10 mouse cellular contexts compared by ENCODE assay signal in genomic region chr5:106575098-106575497, GRCm38 (mm10). TPM values are rescaled to one million over a fixed set of nuclear protein-coding genes. Genes with fewer than 3 reads are reported as not detected.
DNase-seq lines count a peak whose midpoint lies in the region; ATAC-seq and TF ChIP-seq lines count a peak whose summit lies in the region.
"Had no signal": no experiment of that assay in that cellular context is flagged by ENCODE, and none has a peak within 500 bp of the region (broad histone marks: within the 10 kb centered on the region; RNA-seq: fewer than 3 reads in every experiment).

No protein-coding gene starts in this region.

- H3K36me3 ChIP-seq in heart, adult 2 months (ENCODE audit: control insufficient read depth, insufficient read depth, low read length) = no peaks in the 10 kb centered on the region
- no peaks in the 10 kb centered on the region for H3K36me3 ChIP-seq in heart, embryonic 16.5 days (ENCODE audit: control insufficient read depth, insufficient read depth)
- H3K36me3 ChIP-seq in liver, embryonic 15.5 days (replicated peaks) = no peaks in the 10 kb centered on the region
- no peaks in the 10 kb centered on the region for H3K36me3 ChIP-seq in thymus, adult 2 months (ENCODE audit: control insufficient read depth, insufficient read depth, low read length)

- peak overlapping the region; percentile 75; the same call in 1 of the 2 replicates for H3K4me3 ChIP-seq in heart, adult 2 months
- H3K4me3 ChIP-seq in heart, embryonic 16.5 days (ENCODE audit: low read length) = peak overlapping the region; percentile 56
- no peak overlapping the region for H3K4me3 ChIP-seq in liver, embryonic 15.5 days (replicated peaks)
- no peak overlapping the region for H3K4me3 ChIP-seq in thymus, adult 2 months (ENCODE audit: control insufficient read depth, insufficient read depth, low read length)

- no peaks in the 10 kb centered on the region for H3K9me3 ChIP-seq in heart, embryonic 16.5 days (replicated peaks; ENCODE audit: control insufficient read depth, low read length)
- H3K9me3 ChIP-seq in liver, embryonic 15.5 days (replicated peaks) = no peaks in the 10 kb centered on the region

- no peaks in the 10 kb centered on the region; the same call in 1 of the 2 replicates for H3K27me3 ChIP-seq in heart, adult 2 months (ENCODE audit: control insufficient read depth, insufficient read depth, low read length)
- peaks cover 5% of the 10 kb centered on the region for H3K27me3 ChIP-seq in heart, embryonic 16.5 days (ENCODE audit: control insufficient read depth, insufficient read depth, low read length)
- H3K27me3 ChIP-seq in liver, embryonic 15.5 days = peaks cover 50% of the 10 kb centered on the region
- peaks cover 8% of the 10 kb centered on the region; the same call in 1 of the 2 replicates for H3K27me3 ChIP-seq in thymus, adult 2 months (ENCODE audit: control insufficient read depth, insufficient read depth, low read length)
- H3K27me3 ChIP-seq: CH12.LX had no signal

- no peak for ATAC-seq in heart, embryonic 16.5 days (replicated peaks; ENCODE audit: extremely low read depth, insufficient read depth, low FRiP score)
- no peak for ATAC-seq in liver, embryonic 15.5 days (ENCODE audit: insufficient read depth)

- H3K4me1 ChIP-seq in heart, adult 2 months (ENCODE audit: control insufficient read depth, insufficient read depth, low read length) = peaks cover 3% of the 10 kb centered on the region
- H3K4me1 ChIP-seq in heart, embryonic 16.5 days (ENCODE audit: control insufficient read depth, insufficient read depth, low read length) = peaks cover 4% of the 10 kb centered on the region; the same call in 1 of the 2 replicates
- peaks cover 9% of the 10 kb centered on the region for H3K4me1 ChIP-seq in liver, embryonic 15.5 days (replicated peaks)
- H3K4me1 ChIP-seq in thymus, adult 2 months (replicated peaks; ENCODE audit: control insufficient read depth, insufficient read depth, low read length) = peaks cover 5% of the 10 kb centered on the region

- no peak overlapping the region for H3K9ac ChIP-seq in heart, adult 2 months (ENCODE audit: low read depth, low read length)
- H3K9ac ChIP-seq in heart, embryonic 16.5 days (ENCODE audit: low read length) = no peak overlapping the region
- no peak overlapping the region for H3K9ac ChIP-seq in liver, embryonic 15.5 days

- WGBS in heart, adult 2 months = 35% methylated on average over 4 of the region's 4 CpGs
- 27% methylated on average over 4 of the region's 4 CpGs for WGBS in heart, embryonic 16.5 days
- 19% methylated on average over 4 of the region's 4 CpGs for WGBS in liver, embryonic 15.5 days (ENCODE audit: insufficient replicate concordance)
- 48% methylated on average over 4 of the region's 4 CpGs for WGBS in thymus, adult 2 months

- no peaks in the 10 kb centered on the region for H3K79me2 ChIP-seq in heart, adult 2 months (replicated peaks; ENCODE audit: control insufficient read depth, insufficient read depth, low read length)

- no peak for TF ChIP-seq EP300 in heart, adult 2 months (IDR thresholded peaks at IDR 0.05; ENCODE audit: insufficient read depth, low read depth, low read length)

- no peak for TF ChIP-seq CTCF in heart, adult 2 months (IDR thresholded peaks at IDR 0.05)
- no peak for TF ChIP-seq CTCF in thymus, adult 2 months (IDR thresholded peaks at IDR 0.05; ENCODE audit: borderline replicate concordance, control insufficient read depth, extremely low read depth, insufficient read depth, low read length, poor library complexity)

- intact Hi-C loops in heart, adult 2 months (cut with DNase I) = no loop called here
- intact Hi-C loops in left cerebral cortex, postnatal 25 days (cut with DNase I) = loop anchor here (10.0 kb wide), 1 partner anchor 570 kb away; no protein-coding TSS in a partner anchor

- DNase-seq in heart, adult 2 months = no peak
- no peak for DNase-seq in heart, adult 8-10 months (ENCODE audit: low spot score)
- peak; percentile 12 for DNase-seq in Muller cell, postnatal 12 days (ENCODE audit: inconsistent ontology term)
- DNase-seq in left cerebral cortex, postnatal 25 days (ENCODE audit: low spot score in 2 of 2) = no peak
- no peak for DNase-seq in thymus, adult 2 months
- DNase-seq in adrenal gland, postnatal 36 days = no peak

- H3K27ac ChIP-seq in heart, adult 2 months = no peak overlapping the region
- no peak overlapping the region for H3K27ac ChIP-seq in heart, embryonic 16.5 days (ENCODE audit: low read length)
- no peak overlapping the region for H3K27ac ChIP-seq in liver, embryonic 15.5 days (replicated peaks)
- H3K27ac ChIP-seq in thymus, adult 2 months (ENCODE audit: control insufficient read depth, insufficient read depth, low read length) = no peak overlapping the region

- peak overlapping the region; percentile 87 for H3K4me2 ChIP-seq in heart, embryonic 16.5 days (ENCODE audit: low read depth, low read length)
- peak overlapping the region; percentile 93; the same call in 1 of the 2 replicates for H3K4me2 ChIP-seq in liver, embryonic 15.5 days

- TF ChIP-seq POLR2A in heart, adult 2 months (IDR thresholded peaks at IDR 0.05; ENCODE audit: insufficient read depth, low read depth, low read length) = no peak
- TF ChIP-seq POLR2A in thymus, adult 2 months (IDR thresholded peaks at IDR 0.05; ENCODE audit: control insufficient read depth, extremely low read depth, insufficient read depth, low read length, poor library complexity) = no peak

RNA-seq across cellular contexts. Expression of gene Gm17304, which starts 33.8 kb away (rescaled TPM):
- total RNA-seq in heart, adult 2 months (2021) = not detected
- polyA plus RNA-seq in heart, adult 2 months (2012; rRNA removed) = not detected in 2 replicates
- not detected for total RNA-seq in heart, adult 8-10 months (2022)
- not detected in 2 replicates for polyA plus RNA-seq in heart, embryonic 16.5 days (2015; fragmentation: Nextera tagmentation; extraction: Ambion mirVana)
- not detected in 2 replicates for polyA plus RNA-seq in liver, embryonic 15.5 days (2015; fragmentation: Nextera tagmentation; extraction: Ambion mirVana)
- not detected for total RNA-seq in left cerebral cortex, postnatal 25 days (2021)
- polyA plus RNA-seq in thymus, adult 2 months (2012; rRNA removed) = not detected in 2 replicates
- not detected for total RNA-seq in adrenal gland, postnatal 36 days (2021)
- total RNA-seq: CH12.LX; left cerebral cortex, postnatal 36 days had no signal

Comparison
In these comparisons a context has a peak if more than half of its experiments do, and no peak if none do; other contexts are left out.
1. H3K4me3 ChIP-seq: peak in heart, adult 2 months (single experiment) and heart, embryonic 16.5 days (single experiment); none in liver, embryonic 15.5 days (single experiment) and thymus, adult 2 months (single experiment).